Mouse (Mus musculus): ENCODE data around the gene Hmcn1.

- TF ChIP-seq CTCF (IDR thresholded peaks at IDR 0.05; ENCODE audit: extremely low read depth, insufficient read length, insufficient replicate concordance, low read depth, low read length) = no peak
- TF ChIP-seq POLR2A (IDR thresholded peaks at IDR 0.05; ENCODE audit: low read depth, low read length) = no peak
Observed at GRCm38 (mm10) chr1:151039189-151039588, 46.0 kb upstream of the Hmcn1 start.

Data from small intestine, adult 2 months (tissue).